Mouse (Mus musculus): ENCODE results near the gene Arhgap27.
"Not testable (repeated sequence)": the region's sequence is repeated elsewhere in the genome, so short reads cannot be mapped to it uniquely, and the experiment has no call there.

The Arhgap27 gene

GRCm38 (mm10) chr11:103332186-103332889 is 31.2 kb downstream of the Arhgap27 start:
- DNase-seq, result peak; percentile 95 to 98

GRCm38 (mm10) chr11:103331502-103332185 is 31.8 kb downstream of the Arhgap27 start:
- peak in 1 of 2 experiments; percentile 26 for DNase-seq

GRCm38 (mm10) chr11:103330651-103331319 is 32.7 kb downstream of the Arhgap27 start:
- peak in 1 of 2 experiments; percentile 35 for DNase-seq

GRCm38 (mm10) chr11:103326950-103327349 is 36.5 kb downstream of the Arhgap27 start:
- DNase-seq, result peak; percentile 92 to 96

GRCm38 (mm10) chr11:103325172-103325571 is 38.3 kb downstream of the Arhgap27 start:
- DNase-seq, result peak; percentile 89 to 92

GRCm38 (mm10) chr11:103324723-103325122 is 38.8 kb downstream of the Arhgap27 start:
- peak; percentile 64 to 69 for DNase-seq

- not testable (repeated sequence) for DNase-seq
Observed at GRCm38 (mm10) chr11:103322832-103323231, 40.7 kb downstream of the Arhgap27 start.

- peak in 1 of 2 experiments; percentile 61 for DNase-seq
Observed at GRCm38 (mm10) chr11:103320646-103321045, 42.8 kb downstream of the Arhgap27 start.

GRCm38 (mm10) chr11:103320196-103320595 is 43.3 kb downstream of the Arhgap27 start:
- no peak for DNase-seq

- no peak for DNase-seq
Observed at GRCm38 (mm10) chr11:103318042-103318441, 45.5 kb downstream of the Arhgap27 start.

GRCm38 (mm10) chr11:103315379-103315778 is 48.1 kb downstream of the Arhgap27 start:
- DNase-seq, result no peak

- no peak for DNase-seq
Observed at GRCm38 (mm10) chr11:103314736-103315374, 48.6 kb downstream of the Arhgap27 start.

GRCm38 (mm10) chr11:103313542-103313941 is 50.0 kb downstream of the Arhgap27 start:
- DNase-seq, result no peak

GRCm38 (mm10) chr11:103312655-103313255 is 50.7 kb downstream of the Arhgap27 start:
- no peak for DNase-seq

- peak; percentile 47 to 53 for DNase-seq
Observed at GRCm38 (mm10) chr11:103311960-103312611, 51.4 kb downstream of the Arhgap27 start.

GRCm38 (mm10) chr11:103309956-103310574 is 53.4 kb downstream of the Arhgap27 start:
- no peak for DNase-seq

GRCm38 (mm10) chr11:103307910-103308309 is 55.6 kb downstream of the Arhgap27 start:
- DNase-seq, result peak in 1 of 2 experiments; percentile 52

GRCm38 (mm10) chr11:103304525-103304924 is 59.0 kb downstream of the Arhgap27 start:
- no peak for DNase-seq

GRCm38 (mm10) chr11:103294772-103295171 is 68.7 kb downstream of the Arhgap27 start:
- DNase-seq, result no peak

- no peak for DNase-seq
Observed at GRCm38 (mm10) chr11:103294066-103294465, 69.4 kb downstream of the Arhgap27 start.

GRCm38 (mm10) chr11:103292890-103293287 is 70.6 kb downstream of the Arhgap27 start:
- DNase-seq, result no peak

Data from cerebellum, postnatal 10 days (tissue).